Mouse (Mus musculus) brain, embryonic 14.5 days (tissue): ENCODE measurements around the gene Cga.

Experiments
- CTCF ChIP-seq: fragments of 200-500 bp; IDR thresholded peaks from 2 replicates; pipeline ENCODE4 v1.5.1; 2012; ENCODE audit warnings: inconsistent platforms, mild to moderate bottlenecking, moderate library complexity, borderline replicate concordance; ENCODE audit not compliant: insufficient read depth, insufficient read length; ENCODE audit errors: extremely low read depth
- POLR2A ChIP-seq: fragments of 200-500 bp; IDR thresholded peaks from 2 replicates; pipeline ENCODE4 v1.6.1; 2012; ENCODE audit warnings: mild to moderate bottlenecking, inconsistent platforms, borderline replicate concordance; ENCODE audit not compliant: poor library complexity, insufficient read depth, insufficient read length, severe bottlenecking; ENCODE audit errors: extremely low read depth

DNA sequence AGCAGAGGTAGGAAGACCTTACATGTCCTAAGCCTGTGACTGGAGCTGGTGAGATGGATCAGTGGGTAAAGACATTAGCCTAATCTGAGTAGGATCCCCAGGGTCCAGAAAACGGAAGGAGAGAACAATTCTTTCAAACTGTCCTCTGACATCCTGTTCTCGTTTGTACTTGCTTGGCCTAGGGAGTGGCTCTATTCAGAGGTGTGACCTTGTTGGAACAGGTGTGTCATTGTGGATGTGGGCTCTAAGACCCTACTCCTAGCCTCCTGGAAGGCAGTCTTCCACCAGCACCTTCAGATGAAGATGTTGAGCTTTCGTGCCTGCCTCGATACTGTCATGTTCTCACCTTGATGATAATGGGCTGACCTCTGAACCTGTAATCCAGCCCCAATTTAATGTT, 12.6 kb downstream of the Cga start:
- no peak for TF ChIP-seq POLR2A
- TF ChIP-seq CTCF = no peak
